Mouse (Mus musculus): Measurements from ENCODE around the gene Sgk1. TPM values are rescaled to one million over a fixed set of nuclear protein-coding genes. Genes with fewer than 3 reads are reported as not detected.
"Not testable (repeated sequence)": the region's sequence is repeated elsewhere in the genome, so short reads cannot be mapped to it uniquely, and the experiment has no call there.

Sgk1 gene
- total and polyA plus RNA-seq, 3 experiments = 0.76 to 16.0 (median 4.3) TPM

GRCm38 (mm10) chr10:21898417-21898816 lies 16.4 kb downstream of the Sgk1 start:
- Histone ChIP-seq H3K4me2 (ENCODE audit: insufficient read depth, low read depth, poor library complexity, severe bottlenecking) (no peak overlapping the region), H3K4me3 (replicated peaks in 1 of 3; ENCODE audit: low read depth in 2 of 3, low read length in 2 of 3, poor library complexity in 1 of 3) (no peak overlapping the region), H3K27ac (ENCODE audit: insufficient read depth, low read depth) (no peak overlapping the region), H3K27me3 (replicated peaks) (no peaks in the 10 kb centered on the region), H3K36me3 (replicated peaks in 1 of 2; ENCODE audit: control insufficient read depth in 1 of 2, insufficient read depth in 1 of 2, low read length in 1 of 2) (no peaks in the 10 kb centered on the region), H3K4me1 (ENCODE audit: control insufficient read depth in 1 of 2, insufficient read depth in 2 of 2) (peaks cover 0 to 10% of the 10 kb centered on the region in 2 experiments; a peak in 2 of 4 replicates), H3K9me3 (replicated peaks; ENCODE audit: low read length) (no peaks in the 10 kb centered on the region), H3K79me2 (replicated peaks; ENCODE audit: control insufficient read depth, extremely low read depth, insufficient read depth, poor library complexity, severe bottlenecking) (no peaks in the 10 kb centered on the region), H3K9ac (ENCODE audit: insufficient read depth, low read depth) (no peak overlapping the region)
- DNase-seq (ENCODE audit: extremely low read depth) = no peak
- TF ChIP-seq GABPA (IDR thresholded peaks at IDR 0.05; ENCODE audit: insufficient replicate concordance, low read depth, low read length) = no peak
- TF ChIP-seq POLR2A (IDR thresholded peaks at IDR 0.05; ENCODE audit: low read depth, low read length) = no peak
- no peak for TF ChIP-seq TBP (conservative IDR thresholded peaks at IDR 0.05; ENCODE audit: low read depth, low read length)
- TF ChIP-seq MAX (IDR thresholded peaks at IDR 0.05; ENCODE audit: low read length) = no peak
- no peak for TF ChIP-seq CHD2 (IDR thresholded peaks at IDR 0.05; ENCODE audit: low read length)
- no peak for TF ChIP-seq USF2 (conservative IDR thresholded peaks at IDR 0.05; ENCODE audit: low read depth, low read length)
- TF ChIP-seq JUN (IDR thresholded peaks at IDR 0.05; ENCODE audit: insufficient read depth, low read depth, low read length) = no peak
- TF ChIP-seq POLR2AphosphoS2 (IDR thresholded peaks at IDR 0.05; ENCODE audit: low read depth, low read length) = no peak
- TF ChIP-seq MAFK (IDR thresholded peaks at IDR 0.05; ENCODE audit: insufficient replicate concordance, low read length) = no peak
- TF ChIP-seq CHD1 (IDR thresholded peaks at IDR 0.05; ENCODE audit: low read depth, low read length) = no peak
- TF ChIP-seq USF1 (IDR thresholded peaks at IDR 0.05; ENCODE audit: low read depth, low read length) = no peak
- no peak for TF ChIP-seq KAT2A (IDR thresholded peaks at IDR 0.05; ENCODE audit: insufficient replicate concordance, low read length)
- TF ChIP-seq EP300 (IDR thresholded peaks at IDR 0.05; ENCODE audit: low read length) = no peak
- TF ChIP-seq ETS1 (conservative IDR thresholded peaks at IDR 0.05; ENCODE audit: low read depth, low read length) = no peak
- TF ChIP-seq SMC3 (IDR thresholded peaks at IDR 0.05; ENCODE audit: low read depth, low read length) = no peak
- no peak for TF ChIP-seq HCFC1 (IDR thresholded peaks at IDR 0.05; ENCODE audit: low read depth, low read length)
- no peak for TF ChIP-seq E2F4 (IDR thresholded peaks at IDR 0.05; ENCODE audit: insufficient replicate concordance, low read depth, low read length)
- TF ChIP-seq JUND (conservative IDR thresholded peaks at IDR 0.05; ENCODE audit: low read depth, low read length) = no peak
- in situ Hi-C loops (cut with MboI; ENCODE audit: low pct_ligation_motif_present, low pct_unique_long_range_greater_than_20kb, low sequenced_read_pairs) = no loop called here
- dilution Hi-C loops (cut with MboI; ENCODE audit: extremely low pct_ligation_motif_present, extremely low pct_unique_long_range_greater_than_20kb, low sequenced_read_pairs) = no loop called here

- H3K27ac ChIP-seq (ENCODE audit: insufficient read depth, low read depth); H3K36me3 ChIP-seq (replicated peaks in 1 of 2; ENCODE audit: control insufficient read depth in 1 of 2, insufficient read depth in 1 of 2, low read length in 1 of 2); in situ Hi-C loops (cut with MboI; ENCODE audit: low pct_ligation_motif_present, low pct_unique_long_range_greater_than_20kb, low sequenced_read_pairs); H3K79me2 ChIP-seq (replicated peaks; ENCODE audit: control insufficient read depth, extremely low read depth, insufficient read depth, poor library complexity, severe bottlenecking); H3K4me2 ChIP-seq (ENCODE audit: insufficient read depth, low read depth, poor library complexity, severe bottlenecking); H3K9me3 ChIP-seq (replicated peaks; ENCODE audit: low read length); H3K4me3 ChIP-seq (replicated peaks in 1 of 3; ENCODE audit: low read depth in 2 of 3, low read length in 2 of 3, poor library complexity in 1 of 3); dilution Hi-C loops (cut with MboI; ENCODE audit: extremely low pct_ligation_motif_present, extremely low pct_unique_long_range_greater_than_20kb, low sequenced_read_pairs); H3K9ac ChIP-seq (ENCODE audit: insufficient read depth, low read depth); H3K27me3 ChIP-seq (replicated peaks); DNase-seq (ENCODE audit: extremely low read depth): not testable (repeated sequence)
- H3K4me1 ChIP-seq (ENCODE audit: control insufficient read depth in 1 of 2, insufficient read depth in 2 of 2) = peaks cover 0 to 10% of the 10 kb centered on the region in 2 experiments; a peak in 2 of 4 replicates
Measured at GRCm38 (mm10) chr10:21898851-21899250, 16.9 kb downstream of the Sgk1 start.

Data from CH12.LX (cell line).